Mouse (Mus musculus): Measurements from ENCODE around the gene Cables2.
A peak's percentile ranks its signal among the peaks of the same experiment; 100 is the strongest.

Cables2 gene

DNA sequence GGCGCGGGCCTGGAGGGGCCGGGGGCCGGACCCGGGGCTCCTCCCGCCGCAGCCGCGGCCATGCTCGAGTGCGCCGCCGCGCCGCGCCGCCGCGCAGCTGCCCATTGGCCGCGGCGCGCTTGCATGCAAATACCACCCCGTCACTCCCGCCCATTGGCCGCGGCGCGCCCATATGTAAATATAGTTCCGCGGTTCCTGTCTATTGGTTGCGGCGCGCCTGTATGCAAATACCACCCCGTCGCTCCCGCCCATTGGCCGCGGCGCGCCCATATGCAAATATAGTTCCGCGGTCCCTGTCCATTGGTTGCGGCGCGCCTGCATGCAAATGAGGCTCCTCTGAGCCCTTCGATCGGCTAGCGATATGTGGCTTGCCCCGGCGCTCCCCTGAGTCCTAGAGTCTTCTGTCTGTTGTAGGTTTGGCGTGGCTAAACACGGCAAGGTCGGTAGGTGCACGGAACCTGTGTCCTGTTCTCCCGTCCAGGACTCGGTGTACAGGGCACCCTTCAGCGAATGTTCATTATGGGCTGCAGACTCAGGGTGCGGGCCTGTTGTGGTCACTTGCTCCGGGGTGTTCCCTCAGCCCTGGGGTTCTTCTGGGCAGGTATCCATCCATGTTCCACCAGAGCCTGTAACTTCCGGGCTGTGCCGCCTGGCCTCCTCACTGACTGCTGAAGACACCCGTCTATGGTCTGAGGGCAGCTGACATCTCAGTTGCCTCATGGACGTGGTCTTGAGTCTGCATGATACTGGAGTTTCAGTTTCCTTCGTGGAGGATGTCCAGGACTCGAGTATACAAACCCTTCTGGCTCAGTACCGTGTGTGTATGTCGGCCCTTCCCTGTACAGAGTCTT is at the start of gene Cables2:
TSS of gene Cables2 (minus strand) at position 103 of the 851 bp plus-strand sequence.
- peak; percentile 94 for DNase-seq (ENCODE audit: low spot score)

DNA sequence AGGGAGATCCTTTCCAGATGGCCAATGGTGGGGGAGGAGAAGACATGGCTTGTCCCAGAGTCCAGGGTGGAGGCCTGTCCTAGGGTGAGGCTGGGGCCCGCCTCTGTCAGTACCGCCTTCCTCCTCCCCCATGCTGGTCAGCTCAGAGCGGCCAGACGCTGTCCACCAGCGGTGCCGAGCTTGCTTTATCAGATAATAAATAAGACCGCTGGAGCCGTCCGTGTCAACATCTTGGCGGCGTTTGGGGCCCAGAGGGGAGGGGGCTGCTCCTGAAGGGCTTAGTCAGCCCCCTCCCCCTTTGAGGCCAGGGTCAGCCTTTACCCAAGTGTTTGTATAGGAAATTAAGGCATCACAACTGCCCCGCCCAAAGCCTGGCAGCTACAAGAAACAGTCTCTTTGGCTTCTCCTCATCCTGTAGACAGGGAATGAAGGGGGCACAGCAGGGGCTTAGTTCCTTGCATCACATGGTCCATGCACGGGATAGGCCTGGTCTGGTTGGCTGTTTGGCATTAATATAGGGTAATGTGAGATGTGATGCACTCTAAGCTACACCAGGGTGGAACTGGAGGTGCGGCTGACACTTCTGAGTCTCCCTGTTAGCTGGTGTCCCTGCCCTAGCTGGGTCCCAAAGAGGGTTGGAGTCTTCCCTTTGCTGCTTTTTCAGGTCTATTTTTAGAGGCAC is 49.5 kb upstream of the Cables2 start:
- no peak for DNase-seq (ENCODE audit: low spot score)

DNA sequence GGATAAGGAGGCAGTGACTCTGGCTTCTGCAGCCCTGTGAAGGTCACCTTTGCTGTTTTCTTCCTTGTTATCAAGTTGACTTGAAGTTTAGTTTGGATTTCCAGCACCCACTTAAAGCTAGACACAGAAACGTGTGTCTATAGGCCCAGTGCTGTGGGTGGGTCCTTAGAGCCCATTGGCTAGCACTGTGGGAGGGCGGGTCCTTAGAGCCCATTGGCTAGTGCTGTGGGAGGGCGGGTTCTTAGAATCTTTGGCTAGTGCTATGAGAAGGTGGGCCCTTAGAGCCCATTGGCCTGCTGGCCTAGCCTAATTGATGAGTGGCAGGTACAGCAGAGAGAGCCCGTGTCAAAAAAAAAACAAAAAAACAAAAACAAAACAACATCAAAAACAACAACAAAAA is 46.9 kb upstream of the Cables2 start:
- no peak for DNase-seq (ENCODE audit: low spot score)

DNA sequence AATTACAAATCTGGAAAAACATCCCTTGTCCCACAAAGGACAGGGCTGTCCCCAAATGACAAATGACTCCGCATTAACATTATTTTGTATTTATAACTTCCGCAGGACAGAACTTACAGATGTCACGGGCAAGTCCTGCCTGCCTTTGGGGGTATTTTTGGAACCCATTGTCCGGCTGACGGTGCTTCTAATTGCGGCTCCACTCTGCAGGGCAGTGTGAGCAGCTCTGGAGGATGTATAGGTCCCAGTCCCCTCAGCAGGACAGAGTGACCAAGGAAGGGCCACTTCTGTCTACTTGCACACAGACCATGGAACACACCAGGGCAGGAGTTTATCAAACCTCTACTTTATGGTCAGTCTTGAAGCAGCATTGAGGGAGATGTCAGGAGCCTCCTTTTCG is 44.3 kb upstream of the Cables2 start:
- DNase-seq (ENCODE audit: low spot score): no peak

DNA sequence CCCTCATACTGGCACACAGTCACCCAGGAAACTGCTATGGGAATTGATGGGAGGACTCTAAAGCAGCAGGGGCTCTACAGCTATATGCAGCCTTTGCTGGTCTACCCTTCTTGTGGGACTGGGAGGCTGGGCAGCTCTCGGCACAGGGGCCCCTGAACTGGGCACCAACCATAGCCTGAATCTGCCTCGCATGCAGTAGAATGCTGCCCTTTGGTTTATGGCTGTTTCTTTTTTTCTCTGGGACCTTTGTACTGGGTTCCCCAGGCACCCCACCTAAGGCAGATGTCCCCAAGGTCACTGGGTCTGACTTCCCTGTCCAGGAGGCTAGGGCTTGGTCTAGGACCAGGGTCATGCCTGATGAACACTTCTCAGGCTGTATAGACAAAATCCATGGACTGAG is 41.0 kb upstream of the Cables2 start:
- DNase-seq (ENCODE audit: low spot score): no peak

DNA sequence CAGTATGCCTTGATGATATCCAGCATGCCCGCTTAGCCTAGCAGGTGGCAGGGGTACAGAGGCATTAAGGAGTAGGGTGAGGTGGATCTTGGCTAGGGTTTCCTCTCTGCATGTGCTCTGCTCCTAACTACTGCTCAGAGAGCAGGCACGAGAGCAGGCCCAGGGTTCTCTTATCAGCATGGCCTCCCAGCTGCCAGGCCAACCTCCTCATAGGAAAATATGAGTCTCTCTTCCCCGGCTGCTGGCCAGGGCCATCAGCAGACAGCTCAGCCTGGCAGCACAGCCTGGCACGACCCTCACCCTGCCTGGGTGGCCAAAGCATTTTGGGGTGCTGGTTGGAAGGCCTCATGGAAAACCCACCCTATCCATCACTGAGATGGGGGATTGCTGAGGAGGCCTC is 37.9 kb upstream of the Cables2 start:
- DNase-seq (ENCODE audit: low spot score): no peak

DNA sequence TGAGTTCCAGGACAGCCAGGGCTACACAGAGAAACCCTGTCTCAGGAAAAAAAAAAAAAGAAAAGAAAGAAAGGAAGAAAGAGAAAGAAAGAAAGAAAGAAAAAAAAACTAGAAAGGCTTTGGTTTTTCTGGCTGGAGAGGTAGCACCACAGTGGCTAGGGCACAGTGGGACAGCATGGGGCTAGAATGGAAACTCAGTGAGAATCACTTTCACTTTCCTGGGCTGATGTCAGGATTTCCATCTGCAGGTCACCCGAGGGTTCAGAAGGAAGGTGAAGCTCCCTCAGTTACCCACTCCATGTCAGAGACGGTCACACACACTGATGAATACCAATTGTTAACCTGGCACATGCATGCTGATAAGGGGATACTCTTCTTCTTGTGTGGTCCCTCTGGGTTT is 34.4 kb upstream of the Cables2 start:
- no peak for DNase-seq (ENCODE audit: low spot score)

DNA sequence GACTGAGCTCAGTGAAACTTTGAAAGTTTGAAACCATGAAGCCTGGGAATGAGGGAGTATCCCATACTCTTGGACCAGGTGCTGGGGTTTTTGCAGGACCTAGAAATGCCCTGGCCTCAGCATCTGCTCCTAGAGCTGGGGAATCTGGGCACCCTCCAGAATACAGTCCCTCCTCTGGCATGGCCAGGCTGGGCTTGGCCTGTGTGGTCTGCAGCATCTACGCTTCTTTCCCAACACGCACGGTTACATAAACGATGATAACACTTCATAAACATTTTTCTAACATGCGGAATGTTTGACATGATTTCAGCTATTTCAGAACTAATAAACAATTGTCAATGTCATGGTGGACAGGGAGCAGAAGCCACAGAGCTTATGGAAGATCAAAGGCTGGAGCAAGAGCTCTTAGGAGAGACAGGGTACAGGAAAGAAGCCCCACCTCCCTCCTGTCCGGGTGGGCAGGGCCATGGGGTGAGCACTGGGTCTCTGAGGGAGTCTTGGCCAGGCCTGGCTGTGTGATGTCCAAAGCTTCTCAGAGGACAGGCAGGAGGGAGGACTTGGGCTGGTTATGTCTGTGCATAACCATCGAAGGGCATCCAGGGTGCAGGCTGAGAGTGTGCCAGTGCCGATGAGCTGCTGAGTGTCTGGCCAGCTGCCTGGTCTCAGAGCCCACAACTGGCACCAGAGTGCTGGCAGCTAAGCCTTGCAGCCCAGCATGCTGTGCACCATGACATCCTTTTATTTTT is 33.3 kb upstream of the Cables2 start:
- DNase-seq (ENCODE audit: low spot score): peak; percentile 3

DNA sequence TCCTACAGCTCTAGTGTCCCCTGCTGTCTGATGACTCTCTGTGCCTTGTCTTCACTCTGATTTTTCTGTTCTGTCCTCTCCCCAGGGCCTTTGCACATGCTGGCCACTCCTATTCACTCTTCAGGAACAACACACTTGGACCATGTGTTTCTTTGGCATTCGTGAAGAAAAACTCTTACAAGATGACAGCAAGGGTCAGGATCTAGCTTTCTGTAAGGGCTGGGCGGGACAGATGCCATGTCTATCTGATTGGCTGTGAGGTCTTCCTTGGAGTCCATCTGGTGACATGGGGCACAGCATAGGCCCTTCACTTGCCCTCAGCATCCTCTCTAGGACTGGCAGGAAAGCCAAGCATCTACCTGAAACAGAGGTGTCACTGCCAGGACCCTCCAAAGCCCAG is 32.7 kb upstream of the Cables2 start:
- no peak for DNase-seq (ENCODE audit: low spot score)

DNA sequence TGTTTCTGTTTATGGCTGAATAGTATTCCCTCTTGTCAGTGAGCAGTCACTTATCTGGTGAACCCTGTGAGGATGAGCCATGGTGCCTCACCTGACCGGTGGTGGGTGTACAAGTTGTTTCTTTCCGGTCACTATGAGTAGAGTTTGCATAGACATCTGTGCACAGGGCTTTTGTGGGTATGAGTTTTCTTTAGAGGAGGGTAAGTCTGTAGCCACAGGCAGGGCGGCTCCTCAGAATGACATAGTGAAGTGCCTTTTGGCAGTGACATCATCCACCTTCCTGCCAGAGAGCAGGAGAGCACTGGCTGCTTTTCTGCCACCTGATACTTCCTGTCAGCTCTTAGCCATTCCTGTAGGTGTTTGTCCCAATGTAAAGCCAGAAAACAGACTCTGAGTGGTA is 32.2 kb upstream of the Cables2 start:
- DNase-seq (ENCODE audit: low spot score): no peak

DNA sequence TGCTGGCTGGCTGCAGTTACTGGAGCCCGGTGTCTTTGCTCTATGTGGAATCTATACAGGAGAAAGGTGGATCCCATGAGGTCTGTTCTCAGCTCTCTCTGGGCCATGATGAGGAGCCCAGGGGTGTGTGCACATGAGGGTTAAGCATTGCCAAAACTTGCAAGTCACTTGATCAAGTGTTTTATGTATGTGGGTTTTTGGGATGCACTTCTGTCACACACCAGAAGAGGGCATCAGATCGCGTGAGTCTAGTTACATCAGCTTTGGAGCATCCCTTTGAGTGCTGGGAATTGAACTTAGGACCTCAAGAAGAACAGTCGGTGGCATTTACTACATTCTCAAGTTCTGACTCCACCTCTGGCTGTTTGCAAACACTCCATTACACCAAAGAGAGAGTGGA is 31.3 kb upstream of the Cables2 start:
- no peak for DNase-seq (ENCODE audit: low spot score)

DNA sequence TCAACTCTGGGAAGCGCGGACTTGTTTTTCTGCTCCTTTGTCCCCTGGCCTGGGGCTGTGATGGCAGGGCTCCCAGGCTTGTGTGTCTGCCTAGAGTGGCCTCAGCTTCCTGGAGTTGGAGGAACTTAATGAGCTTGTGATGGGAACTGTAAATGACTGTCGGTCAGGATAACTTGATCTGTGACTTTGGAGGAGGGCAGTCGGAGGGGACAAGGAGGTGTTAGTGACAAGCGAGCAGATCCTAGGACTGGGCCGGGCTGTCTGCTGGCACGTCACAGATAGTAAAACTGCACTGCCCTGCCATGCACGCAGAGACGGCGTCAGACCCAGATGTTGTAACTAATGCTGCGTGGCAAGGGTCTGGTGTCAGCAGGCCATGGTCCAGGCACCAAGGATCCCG is 30.2 kb upstream of the Cables2 start:
- no peak for DNase-seq (ENCODE audit: low spot score)

DNA sequence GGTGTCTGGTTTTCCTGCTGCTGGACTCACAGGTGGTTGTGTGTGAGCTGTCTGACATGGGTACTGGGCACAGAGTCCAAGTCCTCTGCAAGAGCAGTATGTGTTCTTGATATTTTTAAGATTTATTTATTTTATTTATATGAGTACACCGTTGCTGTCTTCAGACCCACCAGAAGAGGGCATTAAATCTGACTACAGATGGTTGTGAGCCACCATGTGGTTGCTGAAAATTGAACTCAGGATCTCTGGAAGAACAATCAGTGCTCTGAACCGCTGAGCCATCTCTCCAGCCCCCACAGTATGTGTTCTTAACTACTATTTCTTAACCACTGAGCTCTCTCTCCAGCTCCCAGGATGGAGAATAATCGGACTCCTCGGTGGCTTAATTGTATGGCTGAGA is 28.9 kb upstream of the Cables2 start:
- no peak for DNase-seq (ENCODE audit: low spot score)

DNA sequence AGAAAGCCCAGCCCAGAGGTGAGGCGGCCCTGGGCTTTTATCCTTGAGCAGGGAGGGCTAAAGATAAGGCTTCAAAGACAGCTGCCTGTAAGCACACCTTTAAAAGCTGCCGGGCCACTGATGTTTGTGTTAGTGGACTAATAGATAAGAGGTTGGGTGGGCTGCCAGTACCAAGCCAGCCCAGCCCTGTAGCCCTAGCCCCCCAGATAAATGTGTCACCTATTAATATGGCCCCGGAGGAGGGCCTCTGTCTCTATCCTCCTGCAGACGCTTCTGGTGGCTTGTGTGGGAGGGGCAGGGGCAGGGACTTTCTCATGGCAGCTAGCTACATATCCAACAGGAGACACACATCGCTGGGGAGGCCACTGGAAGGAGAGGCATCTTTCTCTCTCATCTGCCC is 27.5 kb upstream of the Cables2 start:
- DNase-seq (ENCODE audit: low spot score): no peak

DNA sequence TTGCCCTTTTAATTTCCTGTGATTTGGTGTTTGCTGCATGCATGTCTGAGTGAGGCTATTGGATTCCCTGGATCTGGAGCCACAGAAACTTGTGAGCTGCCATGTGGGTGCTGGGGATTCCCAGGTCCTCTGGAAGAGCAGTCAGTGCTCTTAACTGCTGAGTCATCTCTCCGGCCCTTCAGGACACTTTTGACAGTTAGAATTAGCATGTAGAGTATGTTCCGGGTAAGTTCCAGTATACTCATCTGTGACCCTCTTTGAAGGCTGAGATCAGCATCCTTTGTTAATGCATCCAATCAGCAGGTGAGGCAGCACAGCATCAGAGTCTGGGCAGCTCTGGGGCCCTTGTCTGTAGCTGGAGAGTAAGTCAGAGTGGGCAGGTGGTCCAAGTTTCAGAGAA is 27.0 kb upstream of the Cables2 start:
- DNase-seq (ENCODE audit: low spot score): no peak

DNA sequence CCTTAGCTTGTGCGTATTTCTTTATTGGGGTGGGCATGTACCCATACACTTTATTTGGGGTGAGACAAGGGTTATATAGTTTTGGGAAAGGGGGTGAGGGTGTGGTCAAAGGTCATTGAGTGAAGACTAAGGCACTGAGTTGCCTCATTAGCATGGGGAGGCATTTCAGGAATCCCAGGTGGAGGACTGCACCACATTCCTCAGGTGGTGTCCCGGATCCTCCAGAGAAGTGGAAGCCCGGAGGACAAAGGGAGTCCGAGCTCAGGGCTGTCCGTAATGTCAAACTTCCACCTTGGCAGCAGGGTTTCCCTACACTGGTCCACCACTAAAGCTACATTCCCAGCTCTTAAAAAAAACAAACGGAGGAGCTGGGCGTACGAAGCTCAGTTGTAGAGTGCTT is 19.6 kb upstream of the Cables2 start:
- DNase-seq (ENCODE audit: low spot score): no peak

DNA sequence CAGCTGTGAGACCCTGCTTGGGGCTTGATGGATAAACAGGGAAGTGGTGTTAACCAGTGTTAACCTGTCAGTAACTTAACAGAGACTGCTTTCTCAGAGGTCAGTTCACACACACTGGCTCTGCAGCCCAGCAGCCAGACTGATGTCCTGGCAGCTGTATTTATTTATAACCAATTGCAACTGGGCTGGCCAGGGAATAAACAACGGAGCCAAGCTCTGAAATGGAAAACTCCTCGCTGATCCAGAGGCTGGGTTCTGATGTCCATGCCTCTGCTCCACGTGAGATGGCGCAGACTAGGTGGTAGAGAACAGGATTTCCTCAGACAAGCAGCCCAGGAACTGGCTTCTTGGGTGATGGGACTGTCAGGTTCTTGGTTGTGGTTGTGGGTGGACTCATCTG is 18.7 kb upstream of the Cables2 start:
- no peak for DNase-seq (ENCODE audit: low spot score)

DNA sequence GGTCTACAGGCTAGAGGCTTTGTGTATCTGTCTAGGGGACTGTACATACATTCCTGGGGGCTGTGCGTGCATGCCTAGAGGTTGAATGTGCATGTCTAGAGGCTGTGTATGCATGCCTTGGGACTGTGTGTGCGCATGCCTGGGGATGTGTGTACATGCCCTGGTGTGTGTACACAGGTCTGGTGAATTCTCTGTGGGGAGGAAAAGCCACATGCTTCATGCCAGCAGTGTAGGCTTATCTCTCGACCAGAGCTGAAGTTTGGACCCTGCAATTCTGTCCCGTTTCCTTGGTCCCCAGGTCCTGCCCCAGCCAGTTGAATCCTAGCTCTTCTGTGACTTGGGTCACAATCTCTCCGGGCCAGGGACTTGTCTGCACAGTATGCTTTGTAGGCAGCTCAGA is 18.3 kb upstream of the Cables2 start:
- no peak for DNase-seq (ENCODE audit: low spot score)

DNA sequence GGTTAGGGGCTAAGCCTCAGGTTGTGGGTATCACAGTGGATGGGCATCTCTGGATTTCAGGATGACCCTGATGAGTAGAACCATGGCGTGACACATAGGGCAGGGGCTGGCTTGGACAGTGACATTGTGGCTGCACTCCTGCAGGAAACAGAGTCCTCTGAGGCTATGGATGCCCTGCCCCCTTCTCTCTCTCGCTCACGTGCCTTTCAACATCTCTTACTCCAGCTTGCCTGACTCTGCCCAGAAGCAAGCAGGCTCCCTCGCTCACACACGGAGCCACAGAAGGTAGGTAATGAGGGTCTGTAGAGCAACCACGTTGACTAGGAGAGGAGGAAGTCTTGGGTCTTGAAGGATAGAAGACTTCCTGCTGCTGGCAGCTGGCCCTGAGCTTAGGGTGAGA is 17.2 kb upstream of the Cables2 start:
- no peak for DNase-seq (ENCODE audit: low spot score)

DNA sequence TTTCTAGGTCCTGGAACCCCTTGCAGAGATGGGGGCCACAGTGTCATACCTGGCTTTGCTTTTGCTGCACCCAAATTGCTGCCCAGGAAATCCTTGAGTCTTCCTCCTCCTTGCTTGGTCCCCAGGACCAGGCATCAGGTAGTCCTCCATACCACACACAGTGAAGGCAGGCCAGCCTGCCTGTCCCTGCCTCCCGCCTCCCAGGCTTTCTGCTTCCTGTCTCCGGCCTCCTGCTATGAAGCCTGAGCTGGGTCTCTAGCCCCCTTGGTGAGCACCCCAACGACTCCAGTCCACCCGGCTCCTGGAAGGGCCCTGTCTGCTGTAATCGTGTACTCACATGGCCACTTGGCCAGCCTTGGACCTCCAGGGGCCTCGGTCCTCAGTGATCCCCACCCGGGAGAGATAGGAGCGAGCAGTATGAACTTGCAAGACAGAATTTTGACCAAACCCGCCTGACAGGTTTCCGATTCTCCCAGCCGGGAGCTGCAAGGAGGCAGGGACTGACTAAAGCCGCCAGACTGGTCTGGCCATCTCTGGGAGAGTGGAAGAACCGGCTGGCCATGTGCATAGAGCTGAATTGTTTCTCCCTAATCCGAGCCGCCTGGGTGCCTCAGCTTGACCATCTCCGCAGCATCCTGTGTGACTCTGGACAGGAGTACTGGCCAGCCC is 16.3 kb upstream of the Cables2 start, which contains the start of gene Rbbp8nl:
TSS of gene Rbbp8nl (minus strand) at position 440 of the 669 bp plus-strand sequence.
- no peak for DNase-seq (ENCODE audit: low spot score)

DNA sequence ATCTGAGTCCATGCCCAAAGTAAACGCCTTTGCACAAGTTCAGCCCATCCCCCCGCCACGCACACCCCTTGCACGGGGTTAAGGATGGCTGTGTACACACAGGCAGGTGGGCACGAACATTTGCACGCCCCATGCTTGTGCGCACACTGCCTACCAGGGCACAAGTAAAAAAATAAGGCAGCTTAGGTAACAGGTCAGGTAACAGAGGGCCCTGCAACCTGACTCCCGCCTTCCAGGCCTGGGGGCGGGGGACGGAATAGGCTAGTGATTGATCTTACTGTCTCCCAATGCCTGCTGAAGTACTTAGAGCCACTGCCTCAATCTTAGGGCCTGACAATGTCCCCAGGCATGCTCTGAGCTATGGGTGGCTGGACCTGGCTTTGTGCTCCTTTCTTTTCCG is 15.7 kb upstream of the Cables2 start:
- DNase-seq (ENCODE audit: low spot score): no peak

DNA sequence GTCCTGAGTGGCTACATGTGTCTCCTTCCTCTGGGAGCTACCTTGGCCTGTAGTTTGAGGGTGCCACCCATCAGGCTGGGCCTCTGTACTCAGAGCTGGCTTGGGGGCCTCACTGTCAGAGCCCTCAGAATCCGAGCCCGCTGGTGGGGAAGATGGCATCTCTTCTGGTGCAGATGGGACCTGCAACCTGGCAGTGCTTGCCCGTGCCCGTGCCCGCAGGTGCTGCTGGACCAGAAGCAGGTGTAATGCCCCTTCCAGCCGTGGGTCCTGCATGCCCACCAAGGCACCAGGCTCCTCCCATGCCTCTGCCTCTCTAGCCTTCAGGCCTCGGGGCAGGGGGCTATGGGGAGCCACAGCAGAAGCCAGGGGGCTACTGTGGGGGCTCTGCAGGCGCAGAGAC is 6.0 kb upstream of the Cables2 start:
- DNase-seq (ENCODE audit: low spot score): no peak

Data from layer of hippocampus, adult 11-12 months (tissue).